Mouse (Mus musculus): ENCODE data around the gene Tubb3.
"Not testable (repeated sequence)": the region's sequence is repeated elsewhere in the genome, so short reads cannot be mapped to it uniquely, and the experiment has no call there.

Gene Tubb3

DNA sequence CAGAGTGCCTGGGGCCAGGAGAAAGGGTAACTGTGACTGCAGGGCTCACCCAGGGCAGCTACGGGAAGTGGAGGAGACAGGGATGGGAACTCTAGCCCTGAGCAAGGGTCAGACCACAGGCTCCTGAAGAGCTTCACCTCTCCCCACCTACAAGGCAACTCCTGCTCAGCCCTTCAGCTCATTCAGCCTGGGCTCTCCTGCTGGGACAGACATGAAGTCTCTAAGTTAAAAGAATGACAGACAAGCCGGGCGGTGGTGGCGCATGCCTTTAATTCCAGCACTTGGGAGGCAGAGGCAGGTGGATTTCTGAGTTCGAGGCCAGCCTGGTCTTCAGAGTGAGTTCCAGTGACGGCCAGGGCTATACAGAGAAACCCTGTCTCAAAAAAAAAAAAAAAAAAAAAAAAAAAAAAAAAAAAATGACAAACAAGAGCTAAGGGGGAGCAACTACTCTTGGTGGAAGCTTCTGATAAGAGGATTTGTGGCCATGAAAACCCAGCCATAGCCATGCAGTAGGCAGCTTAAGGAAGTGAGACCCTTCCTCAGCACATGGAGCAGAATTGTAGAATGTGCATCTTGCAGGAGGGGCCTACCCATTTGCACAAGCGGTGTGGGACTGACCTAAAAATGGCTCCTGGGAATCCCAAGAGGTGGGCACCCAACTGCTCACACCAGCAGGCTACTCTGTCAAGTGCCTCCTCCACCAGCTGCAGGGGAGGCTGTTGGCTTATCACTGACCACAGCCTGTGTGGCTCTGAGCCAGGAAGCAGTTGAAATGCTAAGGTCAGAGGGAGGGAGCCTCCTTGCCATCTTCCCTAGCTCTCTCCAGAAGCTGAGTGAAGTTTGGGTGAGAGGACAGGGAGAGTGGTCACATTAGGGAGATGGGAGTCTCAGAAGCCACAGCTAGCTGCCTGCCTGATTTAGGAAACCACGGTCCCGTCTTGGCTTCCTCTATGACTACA, 2.4 kb upstream of the Tubb3 start:
- Histone ChIP-seq H3K9me3 (ENCODE audit: low read length) (no peaks in the 10 kb centered on the region), H3K4me1 (replicated peaks; ENCODE audit: low read depth, low read length) (peaks cover 80% of the 10 kb centered on the region), H3K36me3 (ENCODE audit: insufficient read depth, low read length) (0 out of 2 replicates have a peak, but pooled peaks cover 8% of the 10 kb centered on the region), H3K27me3 (ENCODE audit: insufficient read depth, low read length) (peaks cover 46% of the 10 kb centered on the region), H3K4me3 (replicated peaks; ENCODE audit: low read length) (no peak overlapping the region)
- TF ChIP-seq CTCF (conservative IDR thresholded peaks at IDR 0.05; ENCODE audit: low read length) = no peak
- TF ChIP-seq POU5F1 (IDR thresholded peaks at IDR 0.05; ENCODE audit: borderline replicate concordance, low read length) = no peak
- TF ChIP-seq NANOG (IDR thresholded peaks at IDR 0.05; ENCODE audit: borderline replicate concordance, low read length) = no peak

DNA sequence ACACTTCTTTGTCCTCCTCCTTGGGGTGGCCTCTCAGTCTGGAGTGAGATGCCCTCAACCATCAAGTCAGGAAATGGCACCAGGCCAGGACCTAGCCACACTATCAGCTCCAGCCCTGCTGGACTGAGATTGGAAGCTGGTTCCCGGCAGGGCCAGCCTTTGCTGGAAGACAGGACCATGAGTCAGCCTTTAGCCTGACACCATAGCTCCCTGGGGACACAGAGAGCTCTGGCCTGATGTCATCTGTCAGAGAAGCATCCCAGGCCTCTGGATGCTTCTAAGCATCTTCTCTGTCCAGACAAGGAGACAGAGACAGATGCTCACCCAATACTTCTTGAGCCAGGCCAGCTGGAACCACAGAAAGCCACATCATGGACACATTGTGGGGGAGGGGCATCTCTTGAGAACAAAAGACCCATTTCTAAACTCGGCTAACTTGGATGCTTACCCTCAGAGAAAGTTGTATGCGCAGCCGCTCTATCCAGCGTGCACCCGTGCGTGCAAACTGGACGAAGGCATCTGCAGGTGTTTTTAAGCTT, 1.1 kb upstream of the Tubb3 start:
- Histone ChIP-seq H3K36me3 (ENCODE audit: insufficient read depth, low read length) (0 out of 2 replicates have a peak, but pooled peaks cover 5% of the 10 kb centered on the region), H3K9me3 (ENCODE audit: low read length) (no peaks in the 10 kb centered on the region), H3K27me3 (ENCODE audit: insufficient read depth, low read length) (peaks cover 46% of the 10 kb centered on the region), H3K4me3 (replicated peaks; ENCODE audit: low read length) (peak overlapping the region; percentile 29; the same call in 1 of the 2 replicates), H3K4me1 (replicated peaks; ENCODE audit: low read depth, low read length) (peaks cover 83% of the 10 kb centered on the region)
- no peak for TF ChIP-seq CTCF (conservative IDR thresholded peaks at IDR 0.05; ENCODE audit: low read length)

DNA sequence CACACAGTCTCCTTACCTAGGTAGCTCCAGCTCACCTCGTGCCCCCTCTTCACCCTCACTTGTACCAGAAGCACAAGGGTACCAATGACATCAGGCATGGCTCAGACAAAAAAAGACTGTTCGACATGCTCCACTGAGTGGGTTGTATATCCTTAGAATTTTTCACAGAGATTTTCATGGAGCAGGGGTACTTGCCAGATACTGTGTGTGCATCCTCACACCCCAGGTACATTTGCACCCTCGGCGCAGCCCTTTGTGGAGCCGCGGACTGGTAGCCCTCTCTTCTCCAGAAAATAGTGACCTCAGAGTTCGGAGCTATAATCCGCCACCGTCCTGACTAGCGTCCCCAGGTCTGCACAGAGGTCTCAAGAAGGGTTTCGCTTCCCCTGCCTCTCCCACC, 436 bp upstream of the Tubb3 start:
- TF ChIP-seq POU5F1 (IDR thresholded peaks at IDR 0.05; ENCODE audit: borderline replicate concordance, low read length) (no peak), NANOG (IDR thresholded peaks at IDR 0.05; ENCODE audit: borderline replicate concordance, low read length) (no peak), CTCF (conservative IDR thresholded peaks at IDR 0.05; ENCODE audit: low read length) (no peak)
- Histone ChIP-seq H3K27me3 (ENCODE audit: insufficient read depth, low read length) (peaks cover 46% of the 10 kb centered on the region), H3K4me3 (replicated peaks; ENCODE audit: low read length) (peak overlapping the region; percentile 83), H3K9me3 (ENCODE audit: low read length) (no peaks in the 10 kb centered on the region), H3K36me3 (ENCODE audit: insufficient read depth, low read length) (0 out of 2 replicates have a peak, but pooled peaks cover 5% of the 10 kb centered on the region), H3K4me1 (replicated peaks; ENCODE audit: low read depth, low read length) (peaks cover 83% of the 10 kb centered on the region)

DNA sequence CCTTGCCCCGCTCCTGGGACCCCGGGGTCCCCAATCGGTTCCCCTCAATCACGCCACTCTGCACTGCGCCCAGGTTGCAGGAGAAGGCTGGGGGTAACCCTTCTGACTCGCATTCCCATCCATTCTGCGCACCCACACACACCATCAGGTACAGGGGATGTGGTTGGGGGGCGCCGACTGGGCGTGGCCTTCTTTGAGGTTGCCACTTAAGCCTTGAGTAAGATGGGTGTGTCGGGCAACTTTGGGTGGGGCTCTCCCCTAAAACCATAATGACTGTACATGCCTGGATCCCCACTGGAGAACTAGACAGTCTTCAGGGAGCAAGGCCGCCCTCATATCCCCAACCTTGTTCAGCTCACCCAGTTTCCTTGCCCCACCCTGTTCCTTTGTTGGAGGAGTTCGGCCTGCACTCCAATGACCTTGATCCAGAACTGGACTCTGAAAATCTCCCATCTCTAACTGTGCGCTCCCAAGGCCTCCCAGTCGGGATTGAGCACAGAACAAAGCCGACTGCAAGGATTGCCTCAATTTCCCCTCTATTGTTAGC, 630 bp downstream of the Tubb3 start:
- peaks cover 79% of the 10 kb centered on the region for H3K4me1 ChIP-seq (replicated peaks; ENCODE audit: low read depth, low read length)
- peaks cover 46% of the 10 kb centered on the region for H3K27me3 ChIP-seq (ENCODE audit: insufficient read depth, low read length)
- 0 out of 2 replicates have a peak, but pooled peaks cover 7% of the 10 kb centered on the region for H3K36me3 ChIP-seq (ENCODE audit: insufficient read depth, low read length)
- no peaks in the 10 kb centered on the region for H3K9me3 ChIP-seq (ENCODE audit: low read length)
- peak overlapping the region; percentile 83 for H3K4me3 ChIP-seq (replicated peaks; ENCODE audit: low read length)
- TF ChIP-seq NANOG (IDR thresholded peaks at IDR 0.05; ENCODE audit: borderline replicate concordance, low read length) (peak; percentile 59; the same call in 1 of the 2 replicates), POU5F1 (IDR thresholded peaks at IDR 0.05; ENCODE audit: borderline replicate concordance, low read length) (no peak), CTCF (conservative IDR thresholded peaks at IDR 0.05; ENCODE audit: low read length) (no peak)

DNA sequence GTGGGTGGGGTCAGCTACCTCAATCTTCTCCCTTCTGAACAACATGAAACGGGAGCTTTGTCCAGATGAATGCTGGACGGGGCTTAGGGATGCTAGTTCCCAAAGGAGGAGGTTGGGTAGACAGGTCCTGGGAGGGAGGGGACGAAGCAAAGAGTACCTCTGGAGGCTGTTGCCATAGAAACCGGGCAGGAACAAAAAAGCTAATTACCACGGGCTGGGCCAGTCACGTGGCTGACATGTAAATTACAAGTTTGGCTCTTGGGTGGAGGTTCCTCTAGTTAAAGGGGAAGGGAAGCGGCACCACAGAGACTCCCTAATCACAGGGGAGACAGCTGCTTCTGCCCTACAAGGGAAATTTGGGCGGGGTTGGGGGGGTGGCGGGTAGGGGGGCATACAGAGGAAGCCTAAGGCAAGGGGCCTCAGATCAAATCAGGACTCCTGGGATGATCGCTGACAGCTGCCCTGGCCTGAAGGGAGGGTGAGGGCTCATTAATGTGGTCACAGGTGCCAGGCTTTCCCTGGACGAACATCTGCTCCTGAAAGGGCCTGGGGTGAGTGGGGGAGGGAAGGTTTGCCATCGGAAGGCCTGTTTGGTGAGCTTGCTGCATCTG, 1.4 kb downstream of the Tubb3 start:
- Histone ChIP-seq H3K4me3 (replicated peaks; ENCODE audit: low read length) (peak overlapping the region; percentile 83), H3K9me3 (ENCODE audit: low read length) (no peaks in the 10 kb centered on the region), H3K27me3 (ENCODE audit: insufficient read depth, low read length) (peaks cover 42% of the 10 kb centered on the region), H3K36me3 (ENCODE audit: insufficient read depth, low read length) (0 out of 2 replicates have a peak, but pooled peaks cover 11% of the 10 kb centered on the region), H3K4me1 (replicated peaks; ENCODE audit: low read depth, low read length) (peaks cover 78% of the 10 kb centered on the region)
- no peak for TF ChIP-seq NANOG (IDR thresholded peaks at IDR 0.05; ENCODE audit: borderline replicate concordance, low read length)
- no peak for TF ChIP-seq POU5F1 (IDR thresholded peaks at IDR 0.05; ENCODE audit: borderline replicate concordance, low read length)
- no peak for TF ChIP-seq CTCF (conservative IDR thresholded peaks at IDR 0.05; ENCODE audit: low read length)

DNA sequence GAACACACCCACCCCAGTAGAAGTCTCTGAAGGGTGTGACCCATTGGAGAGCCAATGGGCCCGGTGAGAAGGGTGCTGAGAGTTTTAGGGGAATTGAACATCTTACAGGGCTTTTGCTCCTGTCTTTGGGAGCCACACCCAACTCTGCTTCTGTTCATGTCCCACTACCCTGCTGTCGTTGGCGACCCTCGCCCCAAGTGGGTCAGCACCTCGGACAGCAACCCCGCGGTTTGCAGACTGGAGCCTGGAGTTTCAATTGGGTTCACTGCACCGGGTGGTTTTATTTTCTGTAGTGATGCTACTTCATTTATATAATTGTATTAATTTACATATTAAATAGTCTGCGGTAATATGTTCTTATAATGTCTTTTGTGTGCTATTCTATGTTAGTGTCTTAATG, 3.0 kb downstream of the Tubb3 start:
- no peaks in the 10 kb centered on the region for H3K9me3 ChIP-seq (ENCODE audit: low read length)
- H3K27me3 ChIP-seq (ENCODE audit: insufficient read depth, low read length) = peaks cover 27% of the 10 kb centered on the region
- H3K4me3 ChIP-seq (replicated peaks; ENCODE audit: low read length) = peak overlapping the region; percentile 68; the same call in 1 of the 2 replicates
- H3K36me3 ChIP-seq (ENCODE audit: insufficient read depth, low read length) = peaks cover 24% of the 10 kb centered on the region
- peaks cover 68% of the 10 kb centered on the region for H3K4me1 ChIP-seq (replicated peaks; ENCODE audit: low read depth, low read length)
- TF ChIP-seq POU5F1 (IDR thresholded peaks at IDR 0.05; ENCODE audit: borderline replicate concordance, low read length) (no peak), NANOG (IDR thresholded peaks at IDR 0.05; ENCODE audit: borderline replicate concordance, low read length) (no peak), CTCF (conservative IDR thresholded peaks at IDR 0.05; ENCODE audit: low read length) (no peak)

DNA sequence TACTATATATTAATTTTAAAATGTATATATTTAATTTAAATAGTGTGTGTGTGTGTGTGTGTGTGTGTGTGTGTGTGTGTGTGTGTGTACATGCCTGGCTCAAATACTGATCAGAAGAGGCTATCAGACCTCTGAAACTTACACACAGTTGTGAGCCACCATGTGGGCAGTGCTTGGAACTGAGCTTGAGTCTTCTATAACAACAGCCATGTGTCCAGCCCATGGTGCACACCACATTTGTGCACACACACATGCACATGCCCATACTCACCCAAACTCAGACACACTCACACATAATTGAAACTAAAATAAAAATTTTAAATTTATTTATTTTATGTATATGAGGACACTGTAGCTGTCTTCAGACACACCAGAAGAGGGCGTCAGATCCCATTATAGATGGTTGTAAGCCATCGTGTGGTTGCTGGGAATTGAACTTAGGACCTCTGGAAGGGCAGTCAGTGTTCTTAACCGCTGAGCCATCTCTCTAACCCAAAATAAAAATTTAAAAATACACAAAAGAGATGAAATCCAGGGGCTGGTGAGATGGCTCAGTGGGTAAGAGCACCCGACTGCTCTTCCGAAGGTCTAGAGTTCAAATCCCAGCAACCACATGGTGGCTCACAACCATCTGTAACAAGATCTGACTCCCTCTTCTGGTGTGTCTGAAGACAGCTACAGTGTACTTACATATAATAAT, 3.9 kb downstream of the Tubb3 start:
- not testable (repeated sequence) for H3K4me3 ChIP-seq (replicated peaks; ENCODE audit: low read length); H3K9me3 ChIP-seq (ENCODE audit: low read length)
- Histone ChIP-seq H3K27me3 (ENCODE audit: insufficient read depth, low read length) (peaks cover 18% of the 10 kb centered on the region), H3K36me3 (ENCODE audit: insufficient read depth, low read length) (peaks cover 32% of the 10 kb centered on the region), H3K4me1 (replicated peaks; ENCODE audit: low read depth, low read length) (peaks cover 59% of the 10 kb centered on the region)

Measured in E14TG2a.4 (cell line).